Mouse (Mus musculus): Measurements from ENCODE around the gene Fli1.

DNA sequence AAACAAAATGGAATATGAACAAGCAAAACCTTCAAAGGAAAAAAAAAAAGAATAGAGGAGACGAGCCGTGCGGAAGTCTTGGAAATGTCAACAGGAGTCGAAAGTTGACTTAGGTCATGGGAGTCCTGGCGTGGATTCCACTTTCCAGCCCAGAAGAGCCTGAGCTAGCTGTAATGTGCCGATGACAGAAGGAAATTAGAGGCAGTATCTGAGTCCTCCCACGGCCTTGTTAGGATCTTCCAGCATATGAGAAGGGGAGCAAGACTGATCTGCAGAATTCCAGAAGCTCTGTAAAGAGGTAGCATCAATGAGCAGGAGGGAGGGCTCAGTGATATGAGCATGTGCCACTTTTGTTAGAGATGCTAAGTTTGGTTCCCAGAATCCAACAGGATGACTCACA lies 166.6 kb downstream of the Fli1 start:
- TF ChIP-seq CTCF (IDR thresholded peaks at IDR 0.05; ENCODE audit: extremely low read depth, insufficient read depth, insufficient read length, insufficient replicate concordance) (no peak), POLR2A (IDR thresholded peaks at IDR 0.05; ENCODE audit: low read depth, low read length) (no peak)
